Mouse (Mus musculus) kidney, postnatal 36 days (tissue): Measurements from ENCODE around the gene Tpd52l1.

Experiments
- DNase-seq, 2 experiments: peaks; one replicate each; pipeline ENCODE4 v3.0.0; 2021 to 2022; ENCODE audit warnings: mixed read lengths in 2 of 2

The Tpd52l1 gene

GRCm38 (mm10) chr10:31336432-31336831 is 109.3 kb downstream of the Tpd52l1 start:
- no peak for DNase-seq

- peak; percentile 9 to 32 for DNase-seq
Measured at GRCm38 (mm10) chr10:31331225-31331775, 114.5 kb downstream of the Tpd52l1 start.

- DNase-seq: no peak
Measured at GRCm38 (mm10) chr10:31330286-31330962, 115.3 kb downstream of the Tpd52l1 start.

- DNase-seq: no peak
Measured at GRCm38 (mm10) chr10:31329436-31329835, 116.3 kb downstream of the Tpd52l1 start.

GRCm38 (mm10) chr10:31318491-31318890 is 127.3 kb downstream of the Tpd52l1 start:
- DNase-seq: no peak

GRCm38 (mm10) chr10:31312865-31313848 is 132.6 kb downstream of the Tpd52l1 start, which contains the start of gene Hddc2:
TSS of gene Hddc2 (plus strand) at chr10:31313383.
- peak; percentile 79 to 86 for DNase-seq

- DNase-seq: no peak
Measured at GRCm38 (mm10) chr10:31307024-31307598, 138.6 kb downstream of the Tpd52l1 start.

GRCm38 (mm10) chr10:31303446-31303845 is 142.3 kb downstream of the Tpd52l1 start:
- DNase-seq: no peak

- DNase-seq: no peak
Measured at GRCm38 (mm10) chr10:31300292-31300691, 145.5 kb downstream of the Tpd52l1 start.

- DNase-seq: peak; percentile 30 to 70
Measured at GRCm38 (mm10) chr10:31298921-31299574, 146.7 kb downstream of the Tpd52l1 start.

- no peak for DNase-seq
Measured at GRCm38 (mm10) chr10:31298263-31298662, 147.5 kb downstream of the Tpd52l1 start.

- DNase-seq: no peak
Measured at GRCm38 (mm10) chr10:31297106-31297505, 148.7 kb downstream of the Tpd52l1 start.

- no peak for DNase-seq
Measured at GRCm38 (mm10) chr10:31296458-31296857, 149.3 kb downstream of the Tpd52l1 start.

- no peak for DNase-seq
Measured at GRCm38 (mm10) chr10:31295705-31296104, 150.1 kb downstream of the Tpd52l1 start.

- no peak for DNase-seq
Measured at GRCm38 (mm10) chr10:31288697-31289390, 156.9 kb downstream of the Tpd52l1 start.

GRCm38 (mm10) chr10:31287787-31288186 is 158.0 kb downstream of the Tpd52l1 start:
- DNase-seq: no peak
